Mouse (Mus musculus): Measurements from ENCODE around the gene 4930523C07Rik.

4930523C07Rik gene

DNA sequence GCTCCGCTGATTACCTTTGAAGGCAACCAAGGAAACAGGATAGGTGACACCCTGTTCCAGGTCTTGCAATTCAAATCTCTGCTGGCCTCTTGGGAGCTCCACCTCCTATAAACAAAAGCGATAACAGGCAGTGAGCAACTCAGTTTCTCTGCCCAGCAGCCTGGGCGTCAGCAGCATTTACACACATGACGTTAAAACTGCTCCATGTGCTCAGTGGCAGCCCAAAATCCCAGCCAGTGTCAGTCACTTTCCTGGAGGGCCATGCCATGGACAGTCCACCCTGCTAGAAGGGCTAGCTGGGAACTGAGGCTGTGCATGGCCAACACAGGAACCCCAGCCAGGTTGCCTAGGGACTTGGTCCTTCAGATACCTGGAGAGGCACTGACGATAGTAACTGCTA, 61.2 kb downstream of the 4930523C07Rik start:
- DNase-seq: no peak

DNA sequence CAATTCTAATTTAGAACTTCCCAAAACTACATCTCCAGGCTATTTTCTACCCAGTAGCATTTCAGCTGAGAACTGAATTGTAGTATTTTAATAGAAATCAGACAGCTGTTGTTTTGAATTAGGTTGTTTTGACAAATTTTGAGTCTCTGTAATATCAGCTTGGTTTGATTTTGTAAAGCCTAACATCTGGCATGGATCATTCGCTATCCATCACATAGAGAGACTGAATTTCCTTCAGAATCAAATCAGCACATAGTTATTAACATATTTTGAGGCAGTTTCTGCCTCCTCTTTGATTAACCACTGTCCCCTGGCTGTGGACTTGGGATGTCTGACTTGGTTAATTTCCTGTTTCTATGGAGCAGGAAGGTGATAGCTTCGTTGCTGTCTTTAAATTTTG, 64.4 kb downstream of the 4930523C07Rik start:
- DNase-seq: no peak

DNA sequence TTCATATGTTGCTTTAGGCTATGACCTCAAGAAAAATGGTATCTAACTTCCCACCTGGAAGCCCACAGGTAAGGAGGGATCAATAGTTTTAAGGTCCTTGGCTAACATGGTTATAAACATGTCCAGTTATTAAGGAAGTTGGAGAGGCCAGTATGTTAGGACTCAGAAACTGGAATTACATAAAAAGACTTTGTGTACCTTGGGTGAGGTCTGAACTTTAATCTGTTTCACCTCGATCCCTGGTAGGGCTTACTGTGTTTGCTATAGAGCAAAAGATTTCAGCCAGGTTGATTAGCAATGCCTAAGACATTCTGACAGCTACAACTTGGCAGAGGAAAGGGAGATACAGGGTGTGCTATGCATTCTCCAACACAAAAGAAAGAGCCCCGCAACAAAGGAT, 79.8 kb downstream of the 4930523C07Rik start:
- DNase-seq: no peak
